Mouse (Mus musculus): ENCODE measurements around the gene Krtap6-2. TPM values are rescaled to one million over a fixed set of nuclear protein-coding genes. Genes with fewer than 3 reads are reported as not detected.
A peak's percentile ranks its signal among the peaks of the same experiment; 100 is the strongest.

The Krtap6-2 gene
- not detected for total RNA-seq (2021)
- long read RNA-seq, experiment 1 = 0 reads
- long read RNA-seq, experiment 2 = 0 reads

GRCm38 (mm10) chr16:89420011-89420410 is at the start of gene Krtap6-2:
Gene Krtap6-2, minus strand, starts transcription at chr16:89420111.
- DNase-seq = no peak

GRCm38 (mm10) chr16:89461189-89461588 is 41.3 kb upstream of the Krtap6-2 start:
- no peak for DNase-seq

GRCm38 (mm10) chr16:89429586-89429985 is 9.7 kb upstream of the Krtap6-2 start:
- no peak for DNase-seq

- no peak for DNase-seq
Measured at GRCm38 (mm10) chr16:89425310-89425709, 5.4 kb upstream of the Krtap6-2 start.

- DNase-seq = peak; percentile 22
Measured at GRCm38 (mm10) chr16:89416311-89416710, 3.6 kb downstream of the Krtap6-2 start.

GRCm38 (mm10) chr16:89410345-89411068 is 9.4 kb downstream of the Krtap6-2 start:
- no peak for DNase-seq

GRCm38 (mm10) chr16:89403768-89404167 is 16.1 kb downstream of the Krtap6-2 start, which contains the start of gene Krtap21-1:
Gene Krtap21-1, minus strand, starts transcription at chr16:89403868.
- DNase-seq = no peak

- no peak for DNase-seq
Measured at GRCm38 (mm10) chr16:89372734-89373461, 47.0 kb downstream of the Krtap6-2 start.

Other genes with a start within 250 kb of the Krtap6-2 start
- gene 1110057P08Rik, start 245.4 kb downstream of the Krtap6-2 start, total RNA-seq (2021) = not detected
- not detected for gene Krtap20-2, start 214.2 kb downstream of the Krtap6-2 start, total RNA-seq (2021)
- not detected for gene Krtap21-1, start 16.2 kb downstream of the Krtap6-2 start, total RNA-seq (2021)
- not detected for gene Krtap8-1, start 67.8 kb upstream of the Krtap6-2 start, total RNA-seq (2021)
- not detected for gene Krtap7-1, start 88.2 kb upstream of the Krtap6-2 start, total RNA-seq (2021)
- not detected for gene Krtap11-1, start 151.1 kb upstream of the Krtap6-2 start, total RNA-seq (2021)